Mouse (Mus musculus) lung, postnatal 0 days (tissue): ENCODE data around the gene 9330161L09Rik. TPM values are rescaled to one million over a fixed set of nuclear protein-coding genes. Genes with fewer than 3 reads are reported as not detected.

ENCODE experiments used
- ATAC-seq: fragments of 200-750 bp; cut with Nextera tagmentation; 2 replicates; pipeline ENCODE4 v1.8.0; 2017; ENCODE audit warnings: moderate library complexity
- DNase-seq: peaks from one replicate; pipeline ENCODE4 v3.0.0-alpha.2; 2016; ENCODE audit warnings: low spot score
- H3K27ac ChIP-seq: fragments of 300-500 bp; sonication (generic); 2 replicates; pipeline ENCODE4 v1.5.1; 2014; ENCODE audit warnings: antibody characterized with exemption, mild to moderate bottlenecking, low read length, mixed read lengths
- H3K27me3 ChIP-seq: fragments of 300-500 bp; sonication (generic); replicated peaks from 2 replicates; pipeline ENCODE4 v1.6.1; 2014; ENCODE audit warnings: low read length, mixed read lengths; ENCODE audit not compliant: insufficient read depth
- H3K36me3 ChIP-seq: fragments of 300-500 bp; sonication (generic); 2 replicates; pipeline ENCODE4 v1.6.1; 2014; ENCODE audit warnings: low read length, mixed read lengths; ENCODE audit not compliant: insufficient read depth
- H3K4me1 ChIP-seq: fragments of 300-500 bp; sonication (generic); 2 replicates; pipeline ENCODE4 v1.6.1; 2014; ENCODE audit warnings: antibody characterized with exemption, low read depth, low read length, mixed read lengths; ENCODE audit not compliant: insufficient read depth
- H3K4me2 ChIP-seq: fragments of 300-500 bp; sonication (generic); replicated peaks from 2 replicates; pipeline ENCODE4 v1.6.1; 2014; ENCODE audit warnings: low read depth, mild to moderate bottlenecking, low read length, moderate library complexity, mixed read lengths
- H3K4me3 ChIP-seq: fragments of 300-500 bp; sonication (generic); 2 replicates; pipeline ENCODE4 v1.5.1; 2014; ENCODE audit warnings: low read depth, low read length
- H3K9ac ChIP-seq: fragments of 300-500 bp; sonication (generic); replicated peaks from 2 replicates; pipeline ENCODE4 v1.6.1; 2014; ENCODE audit warnings: low read depth, mild to moderate bottlenecking
- H3K9me3 ChIP-seq: fragments of 300-500 bp; sonication (generic); 2 replicates; pipeline ENCODE4 v1.6.1; 2016; ENCODE audit warnings: low read length, mixed read lengths
- CTCF ChIP-seq: IDR thresholded peaks from 2 replicates; pipeline ENCODE4 v1.5.1; 2016; ENCODE audit warnings: antibody characterized with exemption, mild to moderate bottlenecking
- EP300 ChIP-seq: IDR thresholded peaks from 2 replicates; pipeline ENCODE4 v1.6.1; 2016; ENCODE audit warnings: antibody characterized with exemption, mild to moderate bottlenecking, control low read depth
- WGBS: fragments of 180-500 bp; shearing (Covaris S2); extraction: QIAGEN DNeasy Blood & Tissue Kit; methylation state at CpG from one replicate; pipeline ENCODE4 v1.1.7; 2014; 5-methylcytosine and 5-hydroxymethylcytosine counted together
- polyA plus RNA-seq: library from polyadenylated mRNA; unstranded; fragments of >200 nt; fragmentation: Nextera tagmentation; extraction: Ambion mirVana; gene quantifications from 2 replicates; pipeline ENCODE4 v1.2.1, GENCODE M21; 2015

The 9330161L09Rik gene
- polyA plus RNA-seq, 1 experiment from 2014 or later, result 0.19 TPM

- no peak for DNase-seq
- WGBS, result 60% methylated on average over 8 of the region's 8 CpGs
- H3K4me2 ChIP-seq, result no peak overlapping the region
- no peak overlapping the region for H3K27ac ChIP-seq
- no peak for ATAC-seq
- H3K9me3 ChIP-seq, result no peaks in the 10 kb centered on the region
- H3K4me1 ChIP-seq, result no peaks in the 10 kb centered on the region
- TF ChIP-seq EP300 (no peak), CTCF (no peak)
- no peak overlapping the region for H3K4me3 ChIP-seq
- H3K27me3 ChIP-seq, result no peaks in the 10 kb centered on the region
- no peak overlapping the region for H3K9ac ChIP-seq
- no peaks in the 10 kb centered on the region for H3K36me3 ChIP-seq
Observed at GRCm38 (mm10) chr12:103358216-103358615, 49.4 kb downstream of the 9330161L09Rik start.

Other genes with a start within 250 kb of the 9330161L09Rik start
- 0.13 TPM in 1 of 2 replicates, not detected in the other for gene Prima1, start 165.7 kb downstream of the 9330161L09Rik start, polyA plus RNA-seq
- 0.19 and 0.35 TPM in 2 replicates for gene Fam181a, start 96.8 kb downstream of the 9330161L09Rik start, polyA plus RNA-seq
- 5.1 TPM in 2 replicates for gene Asb2, start 51.8 kb downstream of the 9330161L09Rik start, polyA plus RNA-seq
- gene Otub2, start 19.1 kb downstream of the 9330161L09Rik start, polyA plus RNA-seq, result 6.0 and 6.4 TPM in 2 replicates
- gene Ddx24, start 18.0 kb upstream of the 9330161L09Rik start, polyA plus RNA-seq, result 87.2 and 92.0 TPM in 2 replicates
- gene Ifi27, start 26.4 kb upstream of the 9330161L09Rik start, polyA plus RNA-seq, result 69.5 and 72.5 TPM in 2 replicates
- gene Ifi27l2a, start 35.9 kb upstream of the 9330161L09Rik start, polyA plus RNA-seq, result 23.1 and 47.7 TPM in 2 replicates
- gene Ifi27l2b, start 49.4 kb upstream of the 9330161L09Rik start, polyA plus RNA-seq, result not detected in 2 replicates
- 6.1 and 6.3 TPM in 2 replicates for gene Ppp4r4, start 124.5 kb upstream of the 9330161L09Rik start, polyA plus RNA-seq
- 0.20 and 0.62 TPM in 2 replicates for gene Serpina10, start 223.6 kb upstream of the 9330161L09Rik start, polyA plus RNA-seq
- not detected in 2 replicates for gene Serpina6, start 249.4 kb upstream of the 9330161L09Rik start, polyA plus RNA-seq